Comparison of ENCODE assay signal across 17 mouse cellular contexts in the genomic region with DNA sequence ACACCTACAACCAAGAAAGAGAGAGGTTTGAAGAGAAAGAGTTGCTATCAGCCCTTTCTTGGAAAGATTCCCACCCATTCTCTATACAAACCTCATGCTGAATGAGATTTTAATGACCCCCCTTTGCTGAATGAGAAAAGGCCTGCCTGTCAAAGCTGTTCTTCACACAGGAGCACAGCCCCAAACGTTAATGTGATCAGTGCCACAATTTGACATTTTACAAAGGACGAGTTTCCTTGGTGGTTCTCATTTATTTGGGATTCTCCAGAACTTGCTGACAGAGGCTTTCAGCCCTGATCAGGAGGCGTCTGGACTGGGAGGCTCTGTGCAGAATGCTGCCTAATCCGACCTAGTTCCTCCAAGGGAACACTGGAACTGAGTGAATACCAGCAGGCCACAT.
"Had no signal": no experiment of that assay in that cellular context is flagged by ENCODE, and none has a peak within 500 bp of the region (broad histone marks: within the 10 kb centered on the region; RNA-seq: fewer than 3 reads in every experiment).

No protein-coding gene starts in this region.

- DNase-seq: kidney, postnatal 10 days; kidney, postnatal 36 days; layer of hippocampus, postnatal 36 days; liver, postnatal 0 days; lung, embryonic 14.5 days; right cerebral cortex, postnatal 25 days; spleen, adult 18-20 months; thymus, postnatal 25 days had no signal

- H3K27ac ChIP-seq: kidney, embryonic 15.5 days; left cerebral cortex, adult 2 months; liver, embryonic 14.5 days; macrophage; midbrain, embryonic 13.5 days; stomach, embryonic 15.5 days had no signal

- H3K36me3 ChIP-seq: kidney, embryonic 15.5 days; midbrain, embryonic 13.5 days; stomach, embryonic 15.5 days had no signal

- H3K4me3 ChIP-seq: kidney, embryonic 15.5 days; left cerebral cortex, adult 2 months; midbrain, embryonic 13.5 days; stomach, embryonic 15.5 days had no signal

- ATAC-seq: liver, postnatal 0 days; lung, postnatal 0 days; midbrain, embryonic 13.5 days; midbrain, embryonic 16.5 days had no signal

- H3K27me3 ChIP-seq: kidney, embryonic 15.5 days; midbrain, embryonic 13.5 days; stomach, embryonic 15.5 days had no signal

- H3K9ac ChIP-seq: kidney, embryonic 15.5 days; liver, embryonic 14.5 days; liver, postnatal 0 days; lung, embryonic 14.5 days; midbrain, embryonic 13.5 days; stomach, embryonic 15.5 days had no signal

- H3K4me1 ChIP-seq: kidney, embryonic 15.5 days; midbrain, embryonic 13.5 days; stomach, embryonic 15.5 days had no signal

- H3K9me3 ChIP-seq: kidney, embryonic 15.5 days; midbrain, embryonic 13.5 days; stomach, embryonic 15.5 days had no signal

- H3K4me2 ChIP-seq: kidney, embryonic 15.5 days; liver, embryonic 11.5 days; lung, embryonic 14.5 days; midbrain, embryonic 13.5 days; stomach, embryonic 15.5 days had no signal
